Mouse (Mus musculus): ENCODE measurements around the gene Kcnq5. TPM values are rescaled to one million over a fixed set of nuclear protein-coding genes. Genes with fewer than 3 reads are reported as not detected.

The Kcnq5 gene
- polyA plus RNA-seq, 1 experiment from 2014 or later, result 0.61 TPM

- H3K9ac ChIP-seq (ENCODE audit: low read length), result no peak overlapping the region
- H3K9me3 ChIP-seq (ENCODE audit: control insufficient read depth, low read length), result no peaks in the 10 kb centered on the region
- no peak overlapping the region for H3K4me2 ChIP-seq (ENCODE audit: low read depth, severe bottlenecking)
- DNase-seq (ENCODE audit: low spot score) (no peak), ATAC-seq (ENCODE audit: insufficient number of reproducible peaks, low FRiP score, low TSS enrichment, low read depth) (no peak)
- H3K27ac ChIP-seq (replicated peaks; ENCODE audit: low read depth, low read length), result no peak overlapping the region
- H3K27me3 ChIP-seq (ENCODE audit: control insufficient read depth, insufficient read depth, low read length), result no peaks in the 10 kb centered on the region
- H3K4me3 ChIP-seq (ENCODE audit: low read depth, low read length), result no peak overlapping the region
- H3K4me1 ChIP-seq (ENCODE audit: control insufficient read depth, insufficient read depth, low read length), result no peaks in the 10 kb centered on the region
- H3K36me3 ChIP-seq (ENCODE audit: control insufficient read depth, insufficient read depth, low read length), result no peaks in the 10 kb centered on the region
- 94% methylated on average over 3 of the region's 3 CpGs for WGBS
Measured at GRCm38 (mm10) chr1:21431666-21432065, 530.1 kb downstream of the Kcnq5 start.

- H3K4me1 ChIP-seq (ENCODE audit: control insufficient read depth, insufficient read depth, low read length), result no peaks in the 10 kb centered on the region
- no peak for ATAC-seq (ENCODE audit: insufficient number of reproducible peaks, low FRiP score, low TSS enrichment, low read depth)
- DNase-seq (ENCODE audit: low spot score), result no peak
- H3K4me3 ChIP-seq (ENCODE audit: low read depth, low read length), result no peak overlapping the region
- H3K27ac ChIP-seq (replicated peaks; ENCODE audit: low read depth, low read length), result no peak overlapping the region
- no peak overlapping the region for H3K9ac ChIP-seq (ENCODE audit: low read length)
- 80% methylated on average over 4 of the region's 4 CpGs for WGBS
- no peaks in the 10 kb centered on the region for H3K36me3 ChIP-seq (ENCODE audit: control insufficient read depth, insufficient read depth, low read length)
- no peaks in the 10 kb centered on the region for H3K9me3 ChIP-seq (ENCODE audit: control insufficient read depth, low read length)
- H3K4me2 ChIP-seq (ENCODE audit: low read depth, severe bottlenecking), result no peak overlapping the region
- H3K27me3 ChIP-seq (ENCODE audit: control insufficient read depth, insufficient read depth, low read length), result no peaks in the 10 kb centered on the region
Measured at GRCm38 (mm10) chr1:21428079-21428478, 533.7 kb downstream of the Kcnq5 start.

GRCm38 (mm10) chr1:21425654-21426053 lies 536.1 kb downstream of the Kcnq5 start:
- Histone ChIP-seq H3K9me3 (ENCODE audit: control insufficient read depth, low read length) (no peaks in the 10 kb centered on the region), H3K4me1 (ENCODE audit: control insufficient read depth, insufficient read depth, low read length) (no peaks in the 10 kb centered on the region), H3K9ac (ENCODE audit: low read length) (no peak overlapping the region), H3K36me3 (ENCODE audit: control insufficient read depth, insufficient read depth, low read length) (no peaks in the 10 kb centered on the region), H3K4me3 (ENCODE audit: low read depth, low read length) (no peak overlapping the region), H3K27me3 (ENCODE audit: control insufficient read depth, insufficient read depth, low read length) (no peaks in the 10 kb centered on the region), H3K27ac (replicated peaks; ENCODE audit: low read depth, low read length) (no peak overlapping the region), H3K4me2 (ENCODE audit: low read depth, severe bottlenecking) (no peak overlapping the region)
- ATAC-seq (ENCODE audit: insufficient number of reproducible peaks, low FRiP score, low TSS enrichment, low read depth) (no peak), DNase-seq (ENCODE audit: low spot score) (no peak)
- WGBS, result 89% methylated on average over 2 of the region's 2 CpGs

GRCm38 (mm10) chr1:21419370-21419769 lies 542.4 kb downstream of the Kcnq5 start:
- no peak for DNase-seq (ENCODE audit: low spot score)
- H3K4me1 ChIP-seq (ENCODE audit: control insufficient read depth, insufficient read depth, low read length), result no peaks in the 10 kb centered on the region
- no peak for ATAC-seq (ENCODE audit: insufficient number of reproducible peaks, low FRiP score, low TSS enrichment, low read depth)
- no peak overlapping the region for H3K27ac ChIP-seq (replicated peaks; ENCODE audit: low read depth, low read length)
- no peak overlapping the region for H3K4me3 ChIP-seq (ENCODE audit: low read depth, low read length)
- H3K36me3 ChIP-seq (ENCODE audit: control insufficient read depth, insufficient read depth, low read length), result no peaks in the 10 kb centered on the region
- no peaks in the 10 kb centered on the region for H3K9me3 ChIP-seq (ENCODE audit: control insufficient read depth, low read length)
- no peaks in the 10 kb centered on the region for H3K27me3 ChIP-seq (ENCODE audit: control insufficient read depth, insufficient read depth, low read length)
- no peak overlapping the region for H3K9ac ChIP-seq (ENCODE audit: low read length)
- no peak overlapping the region for H3K4me2 ChIP-seq (ENCODE audit: low read depth, severe bottlenecking)

GRCm38 (mm10) chr1:21412197-21412555 lies 549.6 kb downstream of the Kcnq5 start:
- H3K27me3 ChIP-seq (ENCODE audit: control insufficient read depth, insufficient read depth, low read length), result no peaks in the 10 kb centered on the region

GRCm38 (mm10) chr1:21411331-21412196 lies 550.2 kb downstream of the Kcnq5 start:
- Histone ChIP-seq H3K9ac (ENCODE audit: low read length) (no peak overlapping the region), H3K4me3 (ENCODE audit: low read depth, low read length) (no peak overlapping the region), H3K36me3 (ENCODE audit: control insufficient read depth, insufficient read depth, low read length) (no peaks in the 10 kb centered on the region), H3K27ac (replicated peaks; ENCODE audit: low read depth, low read length) (no peak overlapping the region), H3K4me1 (ENCODE audit: control insufficient read depth, insufficient read depth, low read length) (no peaks in the 10 kb centered on the region), H3K27me3 (ENCODE audit: control insufficient read depth, insufficient read depth, low read length) (no peaks in the 10 kb centered on the region), H3K4me2 (ENCODE audit: low read depth, severe bottlenecking) (no peak overlapping the region), H3K9me3 (ENCODE audit: control insufficient read depth, low read length) (no peaks in the 10 kb centered on the region)
- DNase-seq (ENCODE audit: low spot score) (peak; percentile 44), ATAC-seq (ENCODE audit: insufficient number of reproducible peaks, low FRiP score, low TSS enrichment, low read depth) (peak; percentile 47; the same call in 1 of the 2 replicates)
- WGBS, result 55% methylated on average over 18 of the region's 18 CpGs

More at GRCm38 (mm10) chr1:21412197-21412555, 549.6 kb downstream of the Kcnq5 start:
- no peak for ATAC-seq (ENCODE audit: insufficient number of reproducible peaks, low FRiP score, low TSS enrichment, low read depth)
- no peak overlapping the region for H3K27ac ChIP-seq (replicated peaks; ENCODE audit: low read depth, low read length)
- no peak overlapping the region for H3K4me2 ChIP-seq (ENCODE audit: low read depth, severe bottlenecking)
- H3K9ac ChIP-seq (ENCODE audit: low read length), result no peak overlapping the region
- no peaks in the 10 kb centered on the region for H3K4me1 ChIP-seq (ENCODE audit: control insufficient read depth, insufficient read depth, low read length)
- WGBS, result 83% methylated on average over 2 of the region's 2 CpGs
- no peaks in the 10 kb centered on the region for H3K36me3 ChIP-seq (ENCODE audit: control insufficient read depth, insufficient read depth, low read length)
- H3K9me3 ChIP-seq (ENCODE audit: control insufficient read depth, low read length), result no peaks in the 10 kb centered on the region
- H3K4me3 ChIP-seq (ENCODE audit: low read depth, low read length), result no peak overlapping the region
- DNase-seq (ENCODE audit: low spot score), result no peak

- Histone ChIP-seq H3K4me2 (ENCODE audit: low read depth, severe bottlenecking) (no peak overlapping the region), H3K4me1 (ENCODE audit: control insufficient read depth, insufficient read depth, low read length) (no peaks in the 10 kb centered on the region)
- no peak for DNase-seq (ENCODE audit: low spot score)
Measured at GRCm38 (mm10) chr1:21407266-21407665, 554.5 kb downstream of the Kcnq5 start.

GRCm38 (mm10) chr1:21402804-21403203 lies 558.9 kb downstream of the Kcnq5 start:
- Histone ChIP-seq H3K27me3 (ENCODE audit: control insufficient read depth, insufficient read depth, low read length) (no peaks in the 10 kb centered on the region), H3K36me3 (ENCODE audit: control insufficient read depth, insufficient read depth, low read length) (no peaks in the 10 kb centered on the region), H3K4me1 (ENCODE audit: control insufficient read depth, insufficient read depth, low read length) (no peaks in the 10 kb centered on the region), H3K9ac (ENCODE audit: low read length) (no peak overlapping the region), H3K4me2 (ENCODE audit: low read depth, severe bottlenecking) (no peak overlapping the region), H3K27ac (replicated peaks; ENCODE audit: low read depth, low read length) (no peak overlapping the region), H3K9me3 (ENCODE audit: control insufficient read depth, low read length) (no peaks in the 10 kb centered on the region), H3K4me3 (ENCODE audit: low read depth, low read length) (no peak overlapping the region)
- ATAC-seq (ENCODE audit: insufficient number of reproducible peaks, low FRiP score, low TSS enrichment, low read depth) (no peak), DNase-seq (ENCODE audit: low spot score) (no peak)
- 81% methylated on average over 8 of the region's 8 CpGs for WGBS

More at GRCm38 (mm10) chr1:21407266-21407665, 554.5 kb downstream of the Kcnq5 start:
- H3K36me3 ChIP-seq (ENCODE audit: control insufficient read depth, insufficient read depth, low read length), result no peaks in the 10 kb centered on the region
- WGBS, result 38% methylated on average over 2 of the region's 2 CpGs
- H3K9ac ChIP-seq (ENCODE audit: low read length), result no peak overlapping the region
- H3K9me3 ChIP-seq (ENCODE audit: control insufficient read depth, low read length), result no peaks in the 10 kb centered on the region
- H3K4me3 ChIP-seq (ENCODE audit: low read depth, low read length), result no peak overlapping the region
- no peaks in the 10 kb centered on the region for H3K27me3 ChIP-seq (ENCODE audit: control insufficient read depth, insufficient read depth, low read length)
- no peak for ATAC-seq (ENCODE audit: insufficient number of reproducible peaks, low FRiP score, low TSS enrichment, low read depth)
- H3K27ac ChIP-seq (replicated peaks; ENCODE audit: low read depth, low read length), result no peak overlapping the region

All from limb, embryonic 11.5 days (tissue).